Mouse (Mus musculus): ENCODE measurements around the gene 5031439G07Rik.

- TF ChIP-seq CTCF (IDR thresholded peaks at IDR 0.05; ENCODE audit: low read depth) (peak; percentile 92), EP300 (IDR thresholded peaks at IDR 0.05; ENCODE audit: low read depth) (no peak)
Measured at GRCm38 (mm10) chr15:85000984-85001982, 12.9 kb upstream of the 5031439G07Rik start.

Measured in liver, postnatal 0 days (tissue).